Mouse (Mus musculus): ENCODE measurements around the gene 1700025F22Rik.
A peak's percentile ranks its signal among the peaks of the same experiment; 100 is the strongest.
"Not testable (repeated sequence)": the region's sequence is repeated elsewhere in the genome, so short reads cannot be mapped to it uniquely, and the experiment has no call there.

1700025F22Rik gene

GRCm38 (mm10) chr19:11165172-11165571 is at the start of gene 1700025F22Rik:
Gene 1700025F22Rik (minus strand): TSS chr19:11165320.
- DNase-seq (ENCODE audit: low spot score in 2 of 2) = no peak

GRCm38 (mm10) chr19:11196546-11196945 is 31.4 kb upstream of the 1700025F22Rik start, which contains the start of gene Ms4a13:
Gene Ms4a13 (minus strand): TSS chr19:11196737.
- DNase-seq (ENCODE audit: low spot score in 2 of 2) = no peak

- no peak for DNase-seq (ENCODE audit: low spot score in 2 of 2)
These were observed 27.4 kb upstream of the 1700025F22Rik start for GRCm38 (mm10) chr19:11192552-11192951.

- DNase-seq (ENCODE audit: low spot score in 2 of 2) = no peak
These were observed 19.0 kb upstream of the 1700025F22Rik start for GRCm38 (mm10) chr19:11184121-11184520.

- DNase-seq (ENCODE audit: low spot score in 2 of 2) = no peak
These were observed 12.3 kb upstream of the 1700025F22Rik start for GRCm38 (mm10) chr19:11177464-11177863.

GRCm38 (mm10) chr19:11157890-11158289 is 7.2 kb downstream of the 1700025F22Rik start:
- DNase-seq (ENCODE audit: low spot score in 2 of 2) = not testable (repeated sequence)

GRCm38 (mm10) chr19:11135336-11135735 is 29.8 kb downstream of the 1700025F22Rik start:
- DNase-seq (ENCODE audit: low spot score in 2 of 2) = no peak

- no peak for DNase-seq (ENCODE audit: low spot score in 2 of 2)
These were observed 30.3 kb downstream of the 1700025F22Rik start for GRCm38 (mm10) chr19:11134852-11135251.

GRCm38 (mm10) chr19:11130776-11131175 is 34.3 kb downstream of the 1700025F22Rik start, which contains the start of gene 1700017D01Rik:
Gene 1700017D01Rik (minus strand): TSS chr19:11130876.
- DNase-seq (ENCODE audit: low spot score in 2 of 2) = not testable (repeated sequence)

- no peak for DNase-seq (ENCODE audit: low spot score in 2 of 2)
These were observed 35.4 kb downstream of the 1700025F22Rik start for GRCm38 (mm10) chr19:11129702-11130101.

- not testable (repeated sequence) for DNase-seq (ENCODE audit: low spot score in 2 of 2)
These were observed 44.1 kb downstream of the 1700025F22Rik start for GRCm38 (mm10) chr19:11121016-11121420.

- no peak for DNase-seq (ENCODE audit: low spot score in 2 of 2)
These were observed 45.8 kb downstream of the 1700025F22Rik start for GRCm38 (mm10) chr19:11119338-11119737.

- DNase-seq (ENCODE audit: low spot score in 2 of 2) = no peak
These were observed 57.4 kb downstream of the 1700025F22Rik start for GRCm38 (mm10) chr19:11107746-11108145.

GRCm38 (mm10) chr19:11101880-11102279 is 63.2 kb downstream of the 1700025F22Rik start:
- DNase-seq (ENCODE audit: low spot score in 2 of 2) = no peak

- DNase-seq (ENCODE audit: low spot score in 2 of 2) = no peak
These were observed 66.7 kb downstream of the 1700025F22Rik start for GRCm38 (mm10) chr19:11098401-11098800.

- DNase-seq (ENCODE audit: low spot score in 2 of 2) = peak in 1 of 2 experiments; percentile 1
These were observed 73.0 kb downstream of the 1700025F22Rik start for GRCm38 (mm10) chr19:11092131-11092530.

Measured in right cerebral cortex, postnatal 36 days (tissue).